Mouse (Mus musculus): ENCODE data around the gene Fgf3.

- TF ChIP-seq CTCF (IDR thresholded peaks at IDR 0.05; ENCODE audit: low read depth, low read length) = no peak
- no peak for TF ChIP-seq EP300 (IDR thresholded peaks at IDR 0.05; ENCODE audit: insufficient read depth, low read depth, low read length)
- TF ChIP-seq POLR2A (IDR thresholded peaks at IDR 0.05; ENCODE audit: insufficient read depth, low read length) = no peak
Measured at GRCm38 (mm10) chr7:144788631-144789030, 49.3 kb upstream of the Fgf3 start.
